Mouse (Mus musculus): ENCODE data around the gene Scamp1. TPM values are rescaled to one million over a fixed set of nuclear protein-coding genes. Genes with fewer than 3 reads are reported as not detected.

The Scamp1 gene
- polyA plus RNA-seq, 1 experiment from 2014 or later: 20.4 TPM

DNA sequence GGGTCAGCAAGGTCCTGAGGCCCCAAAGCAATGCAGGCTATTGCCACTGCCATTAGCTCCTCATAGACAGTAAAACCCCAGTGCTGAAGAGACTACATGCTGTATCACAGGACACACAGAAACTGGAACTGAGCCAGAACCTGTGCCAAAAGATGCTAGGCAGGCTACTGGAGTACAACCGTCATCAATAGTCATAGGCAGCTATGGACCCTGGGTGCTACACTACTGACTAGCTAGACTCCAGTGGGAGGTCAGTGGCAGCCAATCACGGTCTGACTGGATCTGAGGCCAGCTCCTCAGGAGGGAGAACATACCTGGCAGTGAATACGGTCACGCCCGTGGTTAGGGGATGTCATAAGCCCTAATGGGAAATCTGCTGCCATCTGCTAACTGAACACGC lies 14.4 kb downstream of the Scamp1 start:
- Histone ChIP-seq H3K4me3 (no peak overlapping the region), H3K4me2 (no peak overlapping the region), H3K36me3 (no peaks in the 10 kb centered on the region), H3K27ac (replicated peaks) (no peak overlapping the region), H3K9ac (no peak overlapping the region), H3K4me1 (peaks cover 27% of the 10 kb centered on the region), H3K9me3 (no peaks in the 10 kb centered on the region), H3K27me3 (replicated peaks) (no peaks in the 10 kb centered on the region)
- WGBS: 88% methylated on average over 6 of the region's 6 CpGs
- ATAC-seq (ENCODE audit: extremely low read depth, insufficient number of reproducible peaks, low FRiP score, low TSS enrichment): no peak

DNA sequence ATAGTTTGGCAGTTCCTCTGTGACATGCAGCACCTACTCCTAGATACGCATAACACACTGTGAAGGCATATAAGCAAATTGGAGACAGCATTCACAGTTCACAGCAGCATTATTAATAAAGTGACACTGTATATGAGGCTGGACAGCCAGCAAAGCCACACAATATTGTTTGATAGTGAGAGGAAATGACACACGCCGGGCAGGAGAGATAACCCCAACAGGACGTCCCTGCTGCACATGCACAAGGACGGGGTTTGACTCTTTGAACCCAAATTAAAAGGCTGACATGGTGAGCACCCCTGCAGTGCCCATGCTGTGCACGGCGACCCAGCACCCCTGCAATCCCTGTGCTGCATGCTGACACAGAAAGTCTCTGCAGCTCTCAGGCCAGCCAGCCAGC lies 17.5 kb downstream of the Scamp1 start:
- Histone ChIP-seq H3K9ac (no peak overlapping the region), H3K9me3 (no peaks in the 10 kb centered on the region), H3K36me3 (no peaks in the 10 kb centered on the region), H3K27ac (replicated peaks) (no peak overlapping the region), H3K4me1 (peaks cover 37% of the 10 kb centered on the region), H3K4me2 (no peak overlapping the region), H3K27me3 (replicated peaks) (no peaks in the 10 kb centered on the region), H3K4me3 (no peak overlapping the region)
- WGBS: 29% methylated on average over 7 of the region's 7 CpGs
- ATAC-seq (ENCODE audit: extremely low read depth, insufficient number of reproducible peaks, low FRiP score, low TSS enrichment): no peak

DNA sequence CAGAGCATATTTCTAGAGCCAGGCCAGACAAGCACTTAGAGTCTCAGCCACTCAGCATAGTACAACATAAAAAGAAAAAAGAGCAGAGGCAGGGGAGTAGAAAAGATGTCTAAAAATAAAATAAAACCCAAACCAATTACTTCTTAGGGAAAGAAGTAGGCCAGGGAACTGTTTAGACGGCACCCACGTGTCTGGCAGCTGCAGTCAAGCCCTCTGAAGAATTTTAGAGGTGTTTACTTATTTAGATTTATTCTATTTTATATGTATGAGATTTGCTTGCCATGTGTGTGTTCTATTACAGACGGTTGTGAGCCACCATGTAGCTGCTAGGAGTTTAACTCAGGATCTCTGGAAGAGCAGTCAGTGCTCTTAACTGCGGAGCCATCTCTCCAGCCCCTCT lies 18.5 kb downstream of the Scamp1 start:
- Histone ChIP-seq H3K9me3 (no peaks in the 10 kb centered on the region), H3K4me2 (no peak overlapping the region), H3K36me3 (no peaks in the 10 kb centered on the region), H3K9ac (no peak overlapping the region), H3K4me3 (no peak overlapping the region), H3K4me1 (peaks cover 39% of the 10 kb centered on the region), H3K27ac (replicated peaks) (no peak overlapping the region), H3K27me3 (replicated peaks) (no peaks in the 10 kb centered on the region)
- no peak for ATAC-seq (ENCODE audit: extremely low read depth, insufficient number of reproducible peaks, low FRiP score, low TSS enrichment)
- 65% methylated on average over 4 of the region's 4 CpGs for WGBS

DNA sequence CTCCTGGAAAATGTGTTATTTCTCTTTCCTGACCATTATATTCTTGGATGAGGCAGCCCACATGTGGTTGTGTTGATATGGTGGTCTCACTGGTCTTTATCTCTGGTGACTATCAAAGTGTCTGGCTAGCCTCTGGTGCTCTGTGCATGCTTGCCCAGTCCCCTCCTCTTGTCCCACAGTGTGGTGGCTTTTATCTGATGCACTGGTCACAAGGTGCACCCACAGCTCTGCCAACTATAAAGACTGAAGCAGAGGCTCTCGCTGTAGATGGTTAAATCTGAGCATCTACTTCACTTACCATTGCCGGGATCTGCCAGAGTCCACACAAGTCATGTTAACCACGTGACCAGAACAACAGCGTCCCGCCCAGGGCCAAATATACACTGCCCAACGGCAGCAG lies 19.1 kb downstream of the Scamp1 start:
- H3K4me2 ChIP-seq: no peak overlapping the region
- H3K4me3 ChIP-seq: no peak overlapping the region
- H3K36me3 ChIP-seq: no peaks in the 10 kb centered on the region
- no peak for ATAC-seq (ENCODE audit: extremely low read depth, insufficient number of reproducible peaks, low FRiP score, low TSS enrichment)
- H3K4me1 ChIP-seq: peaks cover 41% of the 10 kb centered on the region
- no peaks in the 10 kb centered on the region for H3K9me3 ChIP-seq
- H3K9ac ChIP-seq: no peak overlapping the region
- WGBS: 72% methylated on average over 6 of the region's 6 CpGs
- no peaks in the 10 kb centered on the region for H3K27me3 ChIP-seq (replicated peaks)
- no peak overlapping the region for H3K27ac ChIP-seq (replicated peaks)

DNA sequence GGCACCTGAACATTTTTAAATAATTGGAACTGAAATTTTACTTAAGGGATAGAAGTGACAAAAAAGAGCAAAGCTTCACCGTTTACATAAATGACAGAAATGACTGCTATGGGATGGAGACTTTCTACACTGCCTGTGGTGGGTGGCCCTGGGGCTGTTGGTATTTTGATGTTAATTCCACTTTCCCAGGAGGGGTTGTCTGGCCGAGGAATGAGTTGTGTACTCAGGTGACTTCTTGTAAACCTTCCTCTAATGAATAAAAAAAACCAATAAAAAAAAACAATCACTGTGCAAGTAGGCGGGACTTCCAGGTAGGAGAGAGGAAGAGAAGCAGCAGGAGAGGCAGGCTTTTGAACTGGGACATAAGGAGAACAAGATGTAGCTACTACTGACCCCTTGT lies 20.4 kb downstream of the Scamp1 start:
- Histone ChIP-seq H3K27me3 (replicated peaks) (no peaks in the 10 kb centered on the region), H3K9ac (no peak overlapping the region), H3K27ac (replicated peaks) (no peak overlapping the region), H3K4me2 (no peak overlapping the region), H3K4me3 (no peak overlapping the region), H3K9me3 (no peaks in the 10 kb centered on the region), H3K36me3 (no peaks in the 10 kb centered on the region), H3K4me1 (peaks cover 43% of the 10 kb centered on the region)
- ATAC-seq (ENCODE audit: extremely low read depth, insufficient number of reproducible peaks, low FRiP score, low TSS enrichment): no peak
- WGBS: 73% methylated on average over 3 of the region's 3 CpGs

DNA sequence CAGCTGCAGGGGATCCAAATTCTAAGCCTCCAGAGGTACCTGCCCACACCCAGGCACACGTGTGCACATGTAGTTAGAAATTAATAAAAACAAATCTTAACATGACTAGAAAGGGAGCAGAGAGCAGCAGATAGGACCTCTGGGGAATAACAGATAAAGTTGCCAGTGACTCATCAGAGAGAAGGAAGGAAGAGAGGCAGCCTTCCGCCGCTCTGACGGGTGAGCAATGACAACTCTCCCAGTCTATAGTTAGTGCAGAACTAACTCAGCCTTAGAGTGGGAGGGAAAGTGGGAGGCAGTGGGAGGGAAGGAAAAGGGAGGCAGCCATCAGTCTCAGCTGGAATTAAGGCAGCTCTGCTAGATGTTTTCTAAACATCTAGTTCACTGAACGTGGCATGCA lies 21.7 kb downstream of the Scamp1 start:
- no peak for ATAC-seq (ENCODE audit: extremely low read depth, insufficient number of reproducible peaks, low FRiP score, low TSS enrichment)
- no peak overlapping the region for H3K4me3 ChIP-seq
- no peaks in the 10 kb centered on the region for H3K9me3 ChIP-seq
- 30% methylated on average over 5 of the region's 5 CpGs for whole genome bisulfite sequencing
- no peaks in the 10 kb centered on the region for H3K27me3 ChIP-seq (replicated peaks)
- no peaks in the 10 kb centered on the region for H3K36me3 ChIP-seq
- no peak overlapping the region for H3K4me2 ChIP-seq
- no peak overlapping the region for H3K9ac ChIP-seq
- no peak overlapping the region for H3K27ac ChIP-seq (replicated peaks)
- H3K4me1 ChIP-seq: peaks cover 45% of the 10 kb centered on the region

DNA sequence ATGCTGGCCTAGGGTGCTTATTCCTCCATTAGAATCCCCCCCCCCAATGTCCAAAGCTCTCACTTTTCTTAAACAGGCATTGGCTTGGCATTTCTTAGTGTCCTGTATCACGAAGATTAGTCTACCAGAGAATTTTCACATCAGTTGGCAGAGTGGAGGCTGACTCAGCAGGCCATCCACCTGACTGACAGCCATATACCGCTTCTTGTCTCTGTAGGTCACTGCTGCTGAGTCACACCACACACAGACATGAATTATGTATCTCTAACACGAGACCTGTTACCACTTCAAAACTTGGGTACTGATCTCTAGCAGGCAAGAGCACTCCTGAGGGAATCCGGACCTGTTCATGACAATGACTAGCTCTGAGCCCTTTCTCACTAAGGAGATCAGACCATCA lies 23.1 kb downstream of the Scamp1 start:
- no peaks in the 10 kb centered on the region for H3K36me3 ChIP-seq
- H3K27me3 ChIP-seq (replicated peaks): no peaks in the 10 kb centered on the region
- no peak overlapping the region for H3K27ac ChIP-seq (replicated peaks)
- H3K9me3 ChIP-seq: no peaks in the 10 kb centered on the region
- H3K4me2 ChIP-seq: no peak overlapping the region
- WGBS: 60% methylated on average over 4 of the region's 4 CpGs
- no peak for ATAC-seq (ENCODE audit: extremely low read depth, insufficient number of reproducible peaks, low FRiP score, low TSS enrichment)
- peaks cover 39% of the 10 kb centered on the region for H3K4me1 ChIP-seq
- no peak overlapping the region for H3K4me3 ChIP-seq
- no peak overlapping the region for H3K9ac ChIP-seq

DNA sequence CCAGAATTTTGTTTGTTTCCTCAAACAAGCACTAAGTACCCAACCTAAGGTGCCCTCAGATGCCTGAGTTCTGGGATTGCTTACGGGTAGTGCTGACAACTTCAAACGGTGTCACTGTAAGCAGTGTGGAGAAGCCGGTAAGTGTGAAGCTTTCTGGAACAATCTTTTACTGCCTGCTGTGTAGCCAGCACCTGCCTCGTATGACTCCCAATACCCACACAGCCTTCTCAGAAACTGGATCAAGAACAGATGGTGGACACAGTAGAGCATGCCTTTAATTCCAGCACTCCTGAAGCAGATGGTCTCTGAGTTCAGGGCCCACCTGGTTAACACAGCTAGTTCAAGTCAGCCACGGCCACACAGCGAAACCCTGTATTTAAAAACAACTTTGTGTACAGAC lies 24.0 kb downstream of the Scamp1 start:
- no peak overlapping the region for H3K9ac ChIP-seq
- no peak overlapping the region for H3K27ac ChIP-seq (replicated peaks)
- no peaks in the 10 kb centered on the region for H3K36me3 ChIP-seq
- H3K4me1 ChIP-seq: peaks cover 37% of the 10 kb centered on the region
- no peak overlapping the region for H3K4me2 ChIP-seq
- no peak for ATAC-seq (ENCODE audit: extremely low read depth, insufficient number of reproducible peaks, low FRiP score, low TSS enrichment)
- no peak overlapping the region for H3K4me3 ChIP-seq
- no peaks in the 10 kb centered on the region for H3K9me3 ChIP-seq
- H3K27me3 ChIP-seq (replicated peaks): no peaks in the 10 kb centered on the region
- 59% methylated on average over 6 of the region's 6 CpGs for WGBS

DNA sequence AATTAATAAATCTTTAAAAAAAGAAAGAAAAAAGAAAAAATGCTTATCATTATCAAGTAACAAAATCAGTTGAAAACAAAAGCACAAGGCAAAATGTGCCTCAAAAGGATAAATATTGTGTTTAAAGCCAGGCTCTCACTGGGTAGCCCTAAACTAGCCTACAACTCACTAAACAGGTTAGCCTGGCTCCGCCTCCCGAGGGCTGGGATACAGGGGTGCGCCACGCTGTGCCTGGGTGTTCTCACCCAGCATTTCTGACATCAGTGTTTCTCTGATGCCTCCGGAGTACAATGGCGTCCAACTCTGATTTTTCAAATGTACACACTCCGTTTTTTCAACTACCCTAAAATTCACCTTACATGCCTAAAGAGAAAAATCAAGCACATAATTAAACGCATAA lies 24.7 kb downstream of the Scamp1 start:
- no peaks in the 10 kb centered on the region for H3K9me3 ChIP-seq
- ATAC-seq (ENCODE audit: extremely low read depth, insufficient number of reproducible peaks, low FRiP score, low TSS enrichment): no peak
- H3K4me1 ChIP-seq: peaks cover 32% of the 10 kb centered on the region
- no peak overlapping the region for H3K4me2 ChIP-seq
- H3K4me3 ChIP-seq: no peak overlapping the region
- no peaks in the 10 kb centered on the region for H3K27me3 ChIP-seq (replicated peaks)
- WGBS: 85% methylated on average over 8 of the region's 8 CpGs
- H3K9ac ChIP-seq: no peak overlapping the region
- no peaks in the 10 kb centered on the region for H3K36me3 ChIP-seq
- H3K27ac ChIP-seq (replicated peaks): no peak overlapping the region

DNA sequence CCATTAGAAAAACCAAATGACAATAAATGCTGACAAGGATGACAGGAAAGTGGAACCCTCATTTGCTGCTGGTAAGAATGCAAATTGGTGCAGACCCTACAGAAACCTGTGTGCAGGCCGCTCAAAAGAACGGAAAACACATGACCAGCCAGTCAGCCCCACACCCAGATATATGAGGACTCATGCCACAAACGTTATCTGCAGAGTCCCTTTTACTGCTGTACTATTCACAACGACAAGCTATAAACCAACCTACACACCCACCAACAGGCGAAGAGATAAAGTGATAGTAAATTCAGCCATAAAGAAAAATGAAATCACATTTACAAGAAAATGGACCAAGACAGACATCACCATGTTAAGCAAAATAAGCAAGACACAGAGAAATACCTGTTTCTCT lies 26.4 kb downstream of the Scamp1 start:
- 68% methylated on average over 5 of the region's 5 CpGs for WGBS
- no peak for ATAC-seq (ENCODE audit: extremely low read depth, insufficient number of reproducible peaks, low FRiP score, low TSS enrichment)
- Histone ChIP-seq H3K4me1 (peaks cover 29% of the 10 kb centered on the region), H3K4me2 (no peak overlapping the region), H3K27ac (replicated peaks) (no peak overlapping the region), H3K4me3 (no peak overlapping the region), H3K9ac (no peak overlapping the region), H3K27me3 (replicated peaks) (no peaks in the 10 kb centered on the region), H3K9me3 (no peaks in the 10 kb centered on the region), H3K36me3 (no peaks in the 10 kb centered on the region)

DNA sequence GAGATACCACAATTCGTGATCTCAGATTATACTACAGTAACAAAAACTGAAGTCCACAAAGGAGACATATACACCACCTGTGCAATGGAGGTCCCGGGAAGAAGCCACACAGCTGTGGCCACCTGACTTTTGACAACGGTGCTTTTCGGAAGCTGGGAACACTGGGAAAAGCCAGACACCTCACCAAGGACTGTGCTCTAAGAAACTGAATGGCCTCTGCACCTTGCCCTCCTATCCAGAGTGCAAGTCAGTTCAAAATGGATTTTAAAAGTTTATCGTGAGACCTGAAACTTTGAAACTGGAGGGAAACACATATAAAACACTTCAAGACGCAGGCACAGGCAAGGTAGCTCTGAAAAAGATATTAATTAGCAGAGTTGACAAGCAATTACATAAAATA lies 27.1 kb downstream of the Scamp1 start:
- Histone ChIP-seq H3K27ac (replicated peaks) (no peak overlapping the region), H3K27me3 (replicated peaks) (no peaks in the 10 kb centered on the region), H3K4me3 (no peak overlapping the region), H3K9ac (no peak overlapping the region), H3K36me3 (no peaks in the 10 kb centered on the region), H3K4me2 (no peak overlapping the region), H3K4me1 (peaks cover 24% of the 10 kb centered on the region), H3K9me3 (no peaks in the 10 kb centered on the region)
- ATAC-seq (ENCODE audit: extremely low read depth, insufficient number of reproducible peaks, low FRiP score, low TSS enrichment): no peak
- WGBS: 82% methylated on average over 6 of the region's 6 CpGs

DNA sequence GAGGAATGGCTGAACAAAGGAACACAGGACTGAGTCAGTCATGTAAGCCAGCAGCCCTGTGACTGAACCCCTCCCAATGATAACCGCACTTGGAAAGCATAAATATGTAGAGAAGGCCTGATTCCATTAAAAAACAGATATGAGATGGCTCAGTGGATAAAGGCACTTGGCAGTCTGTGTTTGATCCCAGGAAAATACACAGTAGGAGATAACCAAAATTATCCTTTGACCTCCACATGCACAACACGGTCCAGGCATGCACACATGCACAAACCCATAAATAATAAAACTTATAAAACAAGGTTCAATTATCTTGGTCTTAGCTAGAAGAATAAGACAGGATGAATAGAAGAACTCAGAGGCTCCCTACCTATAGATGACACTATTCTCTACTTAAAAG lies 27.9 kb downstream of the Scamp1 start:
- Histone ChIP-seq H3K9me3 (no peaks in the 10 kb centered on the region), H3K4me2 (no peak overlapping the region), H3K4me1 (peaks cover 22% of the 10 kb centered on the region), H3K27me3 (replicated peaks) (no peaks in the 10 kb centered on the region), H3K36me3 (no peaks in the 10 kb centered on the region), H3K27ac (replicated peaks) (no peak overlapping the region), H3K4me3 (no peak overlapping the region), H3K9ac (no peak overlapping the region)
- 51% methylated on average over 2 of the region's 2 CpGs for WGBS
- ATAC-seq (ENCODE audit: extremely low read depth, insufficient number of reproducible peaks, low FRiP score, low TSS enrichment): no peak

DNA sequence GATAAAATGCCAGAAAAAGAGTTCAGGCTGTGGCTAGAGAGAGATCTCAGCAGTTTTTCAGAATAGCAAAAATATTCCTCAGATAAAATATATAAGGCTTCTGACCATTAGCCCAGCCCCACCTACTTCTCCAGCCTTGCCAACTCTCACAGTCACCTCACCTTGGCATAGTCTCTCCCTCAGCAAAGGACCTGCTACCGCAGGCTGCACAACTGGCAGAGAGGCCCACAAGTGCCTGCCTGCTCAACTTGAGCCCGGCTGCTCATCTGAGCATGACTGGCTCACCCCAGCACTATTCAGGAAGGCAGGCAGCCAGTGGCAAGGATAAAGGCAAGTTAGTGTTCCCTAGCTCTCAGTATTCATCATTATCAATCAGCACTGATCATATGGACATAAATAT lies 30.5 kb downstream of the Scamp1 start:
- Histone ChIP-seq H3K9ac (no peak overlapping the region), H3K4me2 (no peak overlapping the region), H3K9me3 (no peaks in the 10 kb centered on the region), H3K36me3 (peaks cover 5% of the 10 kb centered on the region; the same call in 1 of the 2 replicates), H3K4me1 (peaks cover 14% of the 10 kb centered on the region), H3K27ac (replicated peaks) (no peak overlapping the region), H3K27me3 (replicated peaks) (no peaks in the 10 kb centered on the region), H3K4me3 (no peak overlapping the region)
- whole genome bisulfite sequencing: 82% methylated on average over 2 of the region's 2 CpGs
- no peak for ATAC-seq (ENCODE audit: extremely low read depth, insufficient number of reproducible peaks, low FRiP score, low TSS enrichment)

Data from heart, embryonic 13.5 days (tissue).